Mouse (Mus musculus): ENCODE results near the gene Slc38a2.

The Slc38a2 gene

DNA sequence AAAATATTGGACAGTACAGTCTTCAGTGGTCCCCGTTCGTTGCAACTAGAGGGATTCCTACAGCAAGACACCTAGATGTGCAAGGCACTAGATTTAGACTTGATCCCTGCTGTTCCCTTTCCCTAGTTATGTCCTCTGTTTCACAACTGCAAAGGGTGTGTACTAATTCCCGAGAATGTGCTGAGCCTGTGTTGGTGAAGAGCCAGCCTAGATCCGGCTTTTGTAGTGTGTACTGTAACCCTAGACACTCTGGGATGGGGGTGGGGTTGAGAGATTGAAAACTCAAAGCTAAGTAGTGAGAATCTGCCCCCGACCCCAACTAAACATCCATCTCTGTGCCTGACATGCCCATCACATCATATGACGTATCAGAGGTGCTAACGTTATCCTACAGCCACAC is 18.9 kb upstream of the Slc38a2 start:
- no peak for DNase-seq (ENCODE audit: low spot score in 2 of 2)

- no peak for DNase-seq (ENCODE audit: low spot score in 2 of 2)
Observed at GRCm38 (mm10) chr15:96717181-96717580, 17.7 kb upstream of the Slc38a2 start.

- DNase-seq (ENCODE audit: low spot score in 2 of 2): no peak
Observed at GRCm38 (mm10) chr15:96716371-96716770, 16.8 kb upstream of the Slc38a2 start.

GRCm38 (mm10) chr15:96715692-96716080 is 16.2 kb upstream of the Slc38a2 start:
- DNase-seq (ENCODE audit: low spot score in 2 of 2): no peak

DNA sequence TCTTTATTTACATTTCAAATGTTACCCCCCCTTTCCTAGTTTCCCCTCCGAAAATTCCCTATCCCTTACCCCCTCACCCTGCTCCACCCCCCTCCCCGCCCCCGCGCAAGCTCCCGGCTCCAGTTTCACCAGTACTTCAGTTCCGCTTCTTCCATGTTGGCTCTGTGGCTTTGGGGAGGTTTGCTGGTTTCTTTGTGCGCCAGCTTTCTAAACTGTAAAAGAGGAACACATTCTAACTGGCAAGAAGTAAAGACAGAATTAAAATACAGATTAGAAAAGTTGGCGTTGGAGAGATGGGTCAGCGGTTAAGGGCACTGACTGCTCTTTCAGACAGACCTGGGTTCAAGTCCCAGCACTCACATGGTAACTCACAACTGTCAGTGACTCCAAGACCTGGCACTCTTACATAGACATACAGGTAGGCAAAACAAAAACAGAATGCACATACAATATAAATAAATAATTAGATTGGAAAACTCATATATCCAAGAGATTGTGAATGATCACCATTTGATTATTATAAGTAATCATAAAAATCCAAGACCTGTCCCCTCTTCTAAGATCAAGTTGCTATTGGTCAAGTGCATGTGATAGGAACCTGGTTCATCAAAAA is 15.7 kb upstream of the Slc38a2 start:
- peak; percentile 36 to 47 for DNase-seq (ENCODE audit: low spot score in 2 of 2)

DNA sequence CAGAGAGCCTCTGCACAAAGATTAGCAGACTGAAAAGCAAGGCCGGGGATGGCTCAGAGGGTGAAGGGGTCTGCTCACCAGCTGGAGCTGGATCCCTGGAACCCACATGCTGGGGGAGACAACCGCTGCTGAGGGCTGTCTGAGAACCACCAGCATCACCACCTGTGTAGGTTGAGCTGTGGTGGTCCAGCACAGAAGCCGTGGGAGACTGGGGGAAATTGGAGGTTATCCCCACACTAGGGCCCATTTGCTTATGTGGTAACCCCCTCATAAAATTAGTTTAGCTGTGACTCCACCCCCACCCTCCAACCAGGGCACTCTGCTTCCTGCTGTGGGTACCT is 15.1 kb upstream of the Slc38a2 start:
- DNase-seq (ENCODE audit: low spot score in 2 of 2): peak; percentile 56 to 68

GRCm38 (mm10) chr15:96713758-96714675 is 14.5 kb upstream of the Slc38a2 start:
- DNase-seq (ENCODE audit: low spot score in 2 of 2): no peak

GRCm38 (mm10) chr15:96712338-96712737 is 12.8 kb upstream of the Slc38a2 start:
- DNase-seq (ENCODE audit: low spot score in 2 of 2): no peak

- DNase-seq (ENCODE audit: low spot score in 2 of 2): no peak
Observed at GRCm38 (mm10) chr15:96711664-96712063, 12.1 kb upstream of the Slc38a2 start.

DNA sequence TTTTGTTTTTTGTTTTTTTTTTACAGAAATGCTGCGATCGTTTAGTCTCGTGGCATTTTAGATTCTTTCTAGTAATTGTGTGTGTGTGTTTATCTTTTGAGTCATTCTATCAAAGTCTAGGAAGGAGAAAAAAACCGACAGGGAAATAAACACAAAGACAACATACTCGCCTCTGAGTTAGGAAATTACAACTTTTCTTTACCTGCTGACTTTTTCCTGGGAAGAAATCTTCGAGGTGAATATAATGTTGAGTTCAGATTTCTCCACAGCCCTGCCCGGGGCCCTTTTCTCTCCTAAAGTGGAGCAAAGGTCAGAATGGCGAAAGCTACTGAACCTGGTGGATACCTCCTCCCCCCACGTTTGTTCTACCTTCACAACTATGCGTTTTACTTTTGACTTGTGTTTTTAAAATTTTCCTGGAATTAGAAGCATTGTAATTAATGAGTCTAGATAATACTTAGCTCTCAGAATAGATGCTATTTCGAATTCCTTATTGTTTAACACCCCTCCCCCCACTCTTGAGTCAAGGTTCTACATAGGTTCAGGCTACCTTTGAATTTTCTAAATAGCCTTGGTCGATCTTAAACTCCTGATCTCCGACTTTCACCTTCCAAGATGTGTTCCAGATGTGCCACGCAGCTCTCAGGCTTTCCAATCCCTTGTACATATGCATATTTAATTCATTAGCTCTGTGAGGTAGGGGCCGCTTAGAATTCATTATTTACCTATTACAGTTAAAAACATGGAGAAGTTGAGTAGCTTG is 11.0 kb upstream of the Slc38a2 start:
- no peak for DNase-seq (ENCODE audit: low spot score in 2 of 2)

DNA sequence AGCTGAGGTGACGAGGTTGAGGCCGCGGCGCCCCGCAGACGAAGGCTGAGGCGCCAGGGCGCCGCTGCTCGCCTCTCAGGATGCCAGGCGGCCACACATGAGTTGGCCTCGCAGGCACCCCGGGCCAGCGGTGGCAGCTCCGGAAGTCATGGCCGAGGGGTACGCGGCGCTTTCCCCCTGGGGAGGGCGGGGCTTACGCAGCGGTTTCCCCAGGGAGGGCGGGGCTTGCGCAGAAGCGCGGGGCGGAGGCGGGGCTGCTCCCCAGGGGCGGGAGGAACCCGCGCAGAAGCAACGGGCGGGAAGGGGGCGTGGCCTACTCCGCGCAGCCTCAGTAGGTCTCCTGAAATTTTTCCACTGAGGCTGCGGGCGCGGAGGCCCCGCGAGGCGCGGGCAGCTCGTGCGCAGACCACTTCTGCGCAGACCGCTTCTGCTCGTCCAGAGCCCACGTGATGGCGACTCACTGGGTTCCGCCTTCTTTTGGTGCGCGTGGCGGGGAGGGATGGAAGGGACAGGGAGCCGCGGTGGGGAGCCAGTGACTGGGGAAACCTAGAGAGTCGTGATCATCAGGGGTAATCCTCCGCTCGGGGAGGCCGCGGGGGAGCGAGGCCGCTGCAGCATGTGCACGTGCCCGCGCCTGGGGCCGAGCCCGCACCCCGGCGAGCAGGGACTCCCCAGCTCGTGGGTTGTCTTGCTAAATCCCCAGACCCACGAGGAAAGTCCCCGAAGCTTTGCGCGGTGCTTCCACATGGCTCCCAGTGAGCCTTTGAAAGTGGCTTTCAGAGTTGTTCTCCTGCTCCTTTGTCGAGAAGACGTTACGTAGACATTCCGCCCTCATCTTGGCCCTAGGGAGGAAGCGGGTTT is 10.2 kb upstream of the Slc38a2 start:
- peak; percentile 98 for DNase-seq (ENCODE audit: low spot score in 2 of 2)

- DNase-seq (ENCODE audit: low spot score in 2 of 2): no peak
Observed at GRCm38 (mm10) chr15:96708976-96709490, 9.5 kb upstream of the Slc38a2 start.

- DNase-seq (ENCODE audit: low spot score in 2 of 2): no peak
Observed at GRCm38 (mm10) chr15:96708428-96708827, 8.9 kb upstream of the Slc38a2 start.

DNA sequence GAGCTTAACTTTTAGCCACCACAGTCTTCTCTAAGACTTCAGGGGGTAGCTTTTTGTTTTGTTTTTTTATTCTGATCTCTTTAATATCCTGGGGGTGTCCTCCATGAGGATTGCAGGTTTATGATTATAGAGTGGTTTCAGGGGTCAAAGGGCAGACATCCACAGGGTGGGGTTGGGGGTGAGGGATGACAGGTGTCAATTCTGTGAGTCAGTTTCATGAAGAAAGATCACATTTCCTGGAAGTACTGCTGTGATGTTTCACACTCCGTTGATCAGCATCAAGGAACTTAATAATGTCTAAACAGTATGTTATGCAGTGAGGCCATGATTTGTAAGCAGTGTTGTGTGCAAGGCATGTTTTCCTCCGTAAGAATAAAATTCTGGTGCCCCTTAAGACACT is 8.4 kb upstream of the Slc38a2 start:
- DNase-seq (ENCODE audit: low spot score in 2 of 2): peak; percentile 15 to 36

DNA sequence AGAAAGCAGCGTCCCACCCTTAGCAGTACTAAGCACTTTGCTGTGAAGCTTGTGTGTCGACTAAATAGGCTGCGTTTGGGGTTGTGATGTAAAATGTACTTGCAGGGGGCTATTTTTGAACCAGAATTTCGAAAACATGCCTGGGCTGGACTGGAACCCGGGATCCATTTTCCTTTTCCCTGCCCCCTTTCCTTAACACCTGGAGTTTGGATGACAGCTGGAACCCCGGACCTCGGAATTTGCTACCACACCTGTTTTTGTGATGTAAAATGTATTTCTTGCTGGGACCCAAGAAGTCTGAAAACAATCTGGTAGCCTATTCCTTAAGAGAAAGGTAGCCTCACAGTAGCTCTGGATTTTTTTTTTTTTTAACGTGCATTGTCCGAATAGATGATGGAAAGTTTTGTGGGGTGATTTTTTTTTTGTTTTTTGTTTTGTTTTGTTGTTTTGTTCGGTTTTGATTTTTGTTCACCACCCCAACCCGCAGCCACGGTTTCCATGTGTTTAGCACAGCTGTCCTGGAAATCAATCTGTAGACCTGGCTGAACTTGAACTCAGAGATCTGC is 3.0 kb upstream of the Slc38a2 start:
- no peak for DNase-seq (ENCODE audit: low spot score in 2 of 2)

DNA sequence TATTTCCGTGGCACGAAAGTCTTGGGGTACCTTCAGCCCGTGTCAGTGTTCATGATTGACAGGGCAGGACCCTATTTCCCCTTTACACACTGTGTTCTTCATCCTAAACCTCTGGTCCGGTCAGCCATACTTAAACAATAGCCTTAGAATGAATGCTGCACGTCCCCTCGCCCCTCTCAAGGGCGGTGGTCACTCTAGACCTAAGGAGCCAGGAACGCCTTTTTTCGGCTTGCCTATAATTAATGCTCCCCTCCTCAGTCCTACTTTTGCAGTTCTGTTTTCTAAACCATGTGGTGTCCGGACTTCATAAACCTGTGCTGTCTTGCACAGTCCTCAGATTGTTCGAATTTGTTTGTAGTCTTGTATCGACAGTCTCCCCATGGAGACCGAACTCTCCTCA is 1.2 kb upstream of the Slc38a2 start:
- no peak for DNase-seq (ENCODE audit: low spot score in 2 of 2)

DNA sequence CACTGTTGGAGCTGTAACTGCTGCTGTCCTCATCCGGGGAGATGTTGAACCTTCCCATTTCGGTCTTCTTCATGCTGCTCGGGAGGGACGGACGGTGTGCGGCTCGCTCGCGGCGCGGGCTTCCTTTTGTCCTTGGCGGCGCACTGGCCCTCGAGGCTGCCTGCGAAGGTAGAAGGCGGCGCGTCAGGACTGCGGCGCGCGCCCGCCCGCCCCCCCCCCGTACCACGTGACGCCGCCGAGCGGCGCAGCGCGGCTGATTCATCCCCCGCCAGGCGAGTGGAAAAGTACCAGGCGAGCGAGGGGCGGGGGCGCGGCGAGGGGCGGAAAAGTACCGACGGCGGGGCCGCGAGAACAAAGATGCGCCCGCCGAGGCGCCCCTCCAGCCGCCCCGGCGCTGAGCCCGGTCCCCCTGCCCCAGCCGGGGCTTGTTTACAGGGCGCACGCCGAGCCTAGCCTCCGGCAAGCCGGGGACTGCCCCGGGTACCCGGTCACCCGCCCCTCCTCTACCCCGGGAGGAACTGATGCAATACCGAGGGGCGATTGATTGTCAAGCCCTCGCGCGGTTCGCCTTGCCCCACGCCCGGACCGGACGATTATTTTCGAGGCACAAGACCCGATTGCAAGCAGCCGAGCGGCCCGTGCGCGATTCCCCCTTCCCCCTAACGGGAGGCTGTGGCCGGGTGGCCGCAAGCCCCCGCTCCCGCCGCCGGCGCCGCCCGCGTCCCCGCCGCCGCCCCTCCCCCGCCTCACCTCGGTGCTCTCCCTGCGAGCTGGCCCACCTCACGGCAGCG is 677 bp downstream of the Slc38a2 start:
- DNase-seq (ENCODE audit: low spot score in 2 of 2): peak; percentile 80 to 84

GRCm38 (mm10) chr15:96697901-96698657 is 1.5 kb downstream of the Slc38a2 start:
- DNase-seq (ENCODE audit: low spot score in 2 of 2): peak in 1 of 2 experiments; percentile 31

- DNase-seq (ENCODE audit: low spot score in 2 of 2): no peak
Observed at GRCm38 (mm10) chr15:96696486-96697284, 2.8 kb downstream of the Slc38a2 start.
